Mouse (Mus musculus): ENCODE measurements around the gene Glyctk. TPM values are rescaled to one million over a fixed set of nuclear protein-coding genes. Genes with fewer than 3 reads are reported as not detected.

The Glyctk gene
- polyA plus RNA-seq, 1 experiment = 17.6 TPM

GRCm38 (mm10) chr9:106137671-106138216 lies 20.2 kb downstream of the Glyctk start:
- TF ChIP-seq CTCF (IDR thresholded peaks at IDR 0.05; ENCODE audit: control insufficient read depth, insufficient read depth, insufficient replicate concordance, low read depth, low read length) = no peak
- no peak for TF ChIP-seq POLR2A (IDR thresholded peaks at IDR 0.05; ENCODE audit: control insufficient read depth, low read depth, low read length)
- H3K4me3 ChIP-seq (ENCODE audit: control insufficient read depth, low read depth, low read length) = no peak overlapping the region
- no peak overlapping the region for H3K27ac ChIP-seq (ENCODE audit: control insufficient read depth, insufficient read depth, low read depth, low read length)

GRCm38 (mm10) chr9:106130250-106130649 lies 27.7 kb downstream of the Glyctk start:
- H3K36me3 ChIP-seq (ENCODE audit: control insufficient read depth, insufficient read depth, low read length) = no peaks in the 10 kb centered on the region
- TF ChIP-seq CTCF (IDR thresholded peaks at IDR 0.05; ENCODE audit: control insufficient read depth, insufficient read depth, insufficient replicate concordance, low read depth, low read length) (no peak), POLR2A (IDR thresholded peaks at IDR 0.05; ENCODE audit: control insufficient read depth, low read depth, low read length) (no peak)
- H3K27me3 ChIP-seq (ENCODE audit: control insufficient read depth, insufficient read depth, low read length) = no peaks in the 10 kb centered on the region
- H3K4me1 ChIP-seq (ENCODE audit: control insufficient read depth, insufficient read depth, low read length) = no peaks in the 10 kb centered on the region
- no peak overlapping the region for H3K4me3 ChIP-seq (ENCODE audit: control insufficient read depth, low read depth, low read length)
- no peak overlapping the region for H3K27ac ChIP-seq (ENCODE audit: control insufficient read depth, insufficient read depth, low read depth, low read length)

More at GRCm38 (mm10) chr9:106137671-106138216, 20.2 kb downstream of the Glyctk start:
- no peaks in the 10 kb centered on the region for H3K36me3 ChIP-seq (ENCODE audit: control insufficient read depth, insufficient read depth, low read length)
- H3K4me1 ChIP-seq (ENCODE audit: control insufficient read depth, insufficient read depth, low read length) = no peaks in the 10 kb centered on the region
- no peaks in the 10 kb centered on the region for H3K27me3 ChIP-seq (ENCODE audit: control insufficient read depth, insufficient read depth, low read length)

- H3K27ac ChIP-seq (ENCODE audit: control insufficient read depth, insufficient read depth, low read depth, low read length) = no peak overlapping the region
These were observed 28.9 kb downstream of the Glyctk start for GRCm38 (mm10) chr9:106129072-106129471.

GRCm38 (mm10) chr9:106126786-106127251 lies 31.1 kb downstream of the Glyctk start:
- Histone ChIP-seq H3K4me3 (ENCODE audit: control insufficient read depth, low read depth, low read length) (peak overlapping the region; percentile 79), H3K4me1 (ENCODE audit: control insufficient read depth, insufficient read depth, low read length) (no peaks in the 10 kb centered on the region), H3K27me3 (ENCODE audit: control insufficient read depth, insufficient read depth, low read length) (no peaks in the 10 kb centered on the region), H3K36me3 (ENCODE audit: control insufficient read depth, insufficient read depth, low read length) (no peaks in the 10 kb centered on the region), H3K27ac (ENCODE audit: control insufficient read depth, insufficient read depth, low read depth, low read length) (peak overlapping the region; percentile 47; the same call in 1 of the 2 replicates)
- TF ChIP-seq CTCF (IDR thresholded peaks at IDR 0.05; ENCODE audit: control insufficient read depth, insufficient read depth, insufficient replicate concordance, low read depth, low read length) (no peak), POLR2A (IDR thresholded peaks at IDR 0.05; ENCODE audit: control insufficient read depth, low read depth, low read length) (peak; percentile 54; the same call in 1 of the 2 replicates)

More at GRCm38 (mm10) chr9:106129072-106129471, 28.9 kb downstream of the Glyctk start:
- Histone ChIP-seq H3K4me3 (ENCODE audit: control insufficient read depth, low read depth, low read length) (no peak overlapping the region), H3K4me1 (ENCODE audit: control insufficient read depth, insufficient read depth, low read length) (no peaks in the 10 kb centered on the region), H3K36me3 (ENCODE audit: control insufficient read depth, insufficient read depth, low read length) (no peaks in the 10 kb centered on the region), H3K27me3 (ENCODE audit: control insufficient read depth, insufficient read depth, low read length) (no peaks in the 10 kb centered on the region)
- TF ChIP-seq CTCF (IDR thresholded peaks at IDR 0.05; ENCODE audit: control insufficient read depth, insufficient read depth, insufficient replicate concordance, low read depth, low read length) (no peak), POLR2A (IDR thresholded peaks at IDR 0.05; ENCODE audit: control insufficient read depth, low read depth, low read length) (no peak)

- TF ChIP-seq CTCF (IDR thresholded peaks at IDR 0.05; ENCODE audit: control insufficient read depth, insufficient read depth, insufficient replicate concordance, low read depth, low read length) = peak; percentile 48; the same call in 1 of the 2 replicates
- TF ChIP-seq POLR2A (IDR thresholded peaks at IDR 0.05; ENCODE audit: control insufficient read depth, low read depth, low read length) = no peak
- Histone ChIP-seq H3K27me3 (ENCODE audit: control insufficient read depth, insufficient read depth, low read length) (no peaks in the 10 kb centered on the region), H3K36me3 (ENCODE audit: control insufficient read depth, insufficient read depth, low read length) (no peaks in the 10 kb centered on the region), H3K4me1 (ENCODE audit: control insufficient read depth, insufficient read depth, low read length) (peaks cover 3% of the 10 kb centered on the region), H3K27ac (ENCODE audit: control insufficient read depth, insufficient read depth, low read depth, low read length) (no peak overlapping the region), H3K4me3 (ENCODE audit: control insufficient read depth, low read depth, low read length) (no peak overlapping the region)
These were observed 34.3 kb downstream of the Glyctk start for GRCm38 (mm10) chr9:106123599-106123998.

- H3K4me3 ChIP-seq (ENCODE audit: control insufficient read depth, low read depth, low read length) = peak overlapping the region; percentile 59; the same call in 1 of the 2 replicates
- TF ChIP-seq CTCF (IDR thresholded peaks at IDR 0.05; ENCODE audit: control insufficient read depth, insufficient read depth, insufficient replicate concordance, low read depth, low read length) (no peak), POLR2A (IDR thresholded peaks at IDR 0.05; ENCODE audit: control insufficient read depth, low read depth, low read length) (no peak)
- H3K36me3 ChIP-seq (ENCODE audit: control insufficient read depth, insufficient read depth, low read length) = no peaks in the 10 kb centered on the region
- no peaks in the 10 kb centered on the region for H3K27me3 ChIP-seq (ENCODE audit: control insufficient read depth, insufficient read depth, low read length)
- peaks cover 7% of the 10 kb centered on the region for H3K4me1 ChIP-seq (ENCODE audit: control insufficient read depth, insufficient read depth, low read length)
- no peak overlapping the region for H3K27ac ChIP-seq (ENCODE audit: control insufficient read depth, insufficient read depth, low read depth, low read length)
These were observed 38.9 kb downstream of the Glyctk start for GRCm38 (mm10) chr9:106119075-106119474.

- peaks cover 7% of the 10 kb centered on the region for H3K4me1 ChIP-seq (ENCODE audit: control insufficient read depth, insufficient read depth, low read length)
- TF ChIP-seq CTCF (IDR thresholded peaks at IDR 0.05; ENCODE audit: control insufficient read depth, insufficient read depth, insufficient replicate concordance, low read depth, low read length) (no peak), POLR2A (IDR thresholded peaks at IDR 0.05; ENCODE audit: control insufficient read depth, low read depth, low read length) (no peak)
- no peak overlapping the region for H3K4me3 ChIP-seq (ENCODE audit: control insufficient read depth, low read depth, low read length)
- H3K36me3 ChIP-seq (ENCODE audit: control insufficient read depth, insufficient read depth, low read length) = no peaks in the 10 kb centered on the region
- H3K27ac ChIP-seq (ENCODE audit: control insufficient read depth, insufficient read depth, low read depth, low read length) = no peak overlapping the region
- H3K27me3 ChIP-seq (ENCODE audit: control insufficient read depth, insufficient read depth, low read length) = no peaks in the 10 kb centered on the region
These were observed 42.0 kb downstream of the Glyctk start for GRCm38 (mm10) chr9:106115801-106116424.
